Mouse (Mus musculus): ENCODE data around the gene Csde1.

Gene Csde1

DNA sequence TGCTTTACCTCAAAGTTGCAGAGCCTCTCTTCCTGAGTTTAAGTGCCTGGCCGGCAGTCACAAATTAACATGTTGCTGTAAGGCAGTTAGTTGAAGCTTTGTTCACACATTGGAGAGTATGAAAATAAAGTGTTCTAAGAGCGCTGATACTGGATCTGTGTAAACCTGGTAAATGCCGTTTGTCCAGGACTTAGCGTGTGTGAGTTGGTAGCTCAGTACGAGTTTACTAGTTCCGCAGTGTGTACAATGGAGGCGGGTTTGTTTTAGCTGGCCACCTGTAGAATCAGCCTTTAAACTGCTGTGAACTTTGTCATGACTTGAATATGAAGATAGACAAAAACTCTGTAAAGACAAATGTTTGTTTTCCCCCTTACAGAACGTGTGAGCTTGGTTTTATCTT is 46.7 kb downstream of the Csde1 start:
- DNase-seq: no peak

DNA sequence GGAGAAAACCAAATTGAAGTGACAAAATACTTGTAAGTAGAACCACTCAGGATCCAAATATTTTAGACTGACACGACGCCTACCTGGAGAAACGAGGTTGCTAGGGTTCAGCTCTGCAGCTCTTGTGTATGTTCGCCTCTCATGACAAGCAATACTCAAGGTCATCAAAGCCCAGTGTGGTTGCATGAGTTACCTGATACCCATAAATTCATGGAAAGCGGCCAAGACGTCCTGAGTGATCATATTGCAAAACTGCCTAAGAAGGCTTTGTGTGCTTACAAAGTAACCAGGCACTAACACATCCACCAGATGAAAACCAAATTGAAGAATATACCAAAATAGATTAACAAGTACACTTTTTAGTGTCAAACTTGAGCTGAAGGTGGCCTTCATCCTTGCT is 48.7 kb downstream of the Csde1 start:
- DNase-seq: no peak

DNA sequence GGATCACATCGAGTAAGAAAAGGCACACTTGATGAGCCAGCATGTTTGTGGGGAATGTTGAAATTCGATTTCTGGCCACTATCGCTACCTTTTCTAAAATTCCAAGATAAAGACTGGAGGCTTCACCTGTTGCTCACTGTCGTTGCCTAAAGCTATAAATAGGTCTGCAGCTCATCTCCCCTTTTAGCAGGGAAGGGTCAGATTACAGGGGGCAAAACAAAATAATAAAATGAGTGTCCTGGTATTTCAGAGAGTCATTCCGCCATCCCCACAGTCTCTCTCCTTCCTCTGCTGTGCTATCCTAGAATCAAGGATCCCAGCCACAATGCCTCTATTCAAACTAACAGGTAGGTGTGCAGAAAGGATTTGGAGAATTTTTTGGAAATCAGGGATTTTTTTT is 53.5 kb downstream of the Csde1 start, which contains the start of gene Ampd1:
Ampd1 (plus strand) TSS at position 244 of the 400 bp plus-strand sequence.
- no peak for DNase-seq

DNA sequence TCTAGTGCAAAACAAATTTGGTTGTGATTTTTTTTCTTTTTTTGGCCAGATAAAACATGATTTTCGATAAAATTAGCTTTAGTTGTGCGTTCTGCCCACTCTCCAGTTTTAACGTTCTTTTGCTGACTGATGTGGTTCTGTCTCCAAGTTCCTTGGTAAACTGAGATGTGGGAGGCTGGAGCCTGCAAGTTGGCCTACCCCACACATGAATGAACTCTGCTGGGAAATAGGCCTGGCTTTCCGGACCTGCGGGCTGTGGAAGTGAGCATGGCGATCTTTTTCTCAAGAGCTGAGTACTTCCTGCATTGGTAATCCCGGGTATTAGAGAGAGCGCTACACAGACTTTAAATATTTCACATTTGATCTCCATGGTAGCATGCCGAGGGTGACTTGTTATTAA is 55.6 kb downstream of the Csde1 start:
- DNase-seq: no peak

DNA sequence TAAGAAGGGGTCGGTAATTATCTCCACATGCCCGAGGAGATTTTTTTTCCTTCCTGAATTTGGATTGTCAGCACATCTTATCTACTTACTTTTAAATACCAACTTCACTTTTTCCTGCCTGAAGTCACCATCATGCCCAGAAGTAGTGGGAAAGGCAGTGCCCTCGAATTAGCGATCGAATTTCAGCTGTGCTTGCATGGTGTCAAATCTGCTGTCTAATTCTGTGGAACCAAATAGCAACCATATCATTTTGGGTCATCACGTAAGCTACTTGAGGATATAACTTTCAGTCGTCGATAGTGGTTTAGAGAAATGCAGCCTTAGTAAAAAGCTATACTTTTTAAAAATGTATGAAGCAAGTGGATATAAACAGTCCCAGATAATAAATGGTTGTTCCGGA is 56.2 kb downstream of the Csde1 start:
- DNase-seq: no peak

- DNase-seq: no peak
Observed at GRCm38 (mm10) chr3:103079301-103079700, 59.1 kb downstream of the Csde1 start.

DNA sequence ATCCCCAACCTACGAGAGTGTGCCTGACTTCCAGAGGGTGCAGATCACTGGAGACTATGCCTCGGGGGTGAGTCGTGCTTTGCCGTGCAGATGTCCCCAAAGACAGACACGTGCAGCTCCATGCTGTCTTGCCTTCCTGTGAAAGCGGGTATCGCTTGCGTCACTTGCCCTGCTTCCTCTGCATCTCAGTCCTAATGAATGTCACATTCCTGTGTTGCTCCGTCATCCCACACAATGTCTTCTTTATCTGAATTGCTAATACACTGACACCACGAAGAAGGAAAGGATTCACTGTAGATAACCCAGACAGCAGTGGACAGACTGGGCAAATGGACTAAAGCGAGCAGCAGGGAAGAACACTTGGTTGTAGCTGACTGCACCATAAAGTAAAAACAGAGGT is 60.8 kb downstream of the Csde1 start:
- DNase-seq: no peak

GRCm38 (mm10) chr3:103081861-103082453 is 61.7 kb downstream of the Csde1 start:
- DNase-seq: no peak

- DNase-seq: no peak
Observed at GRCm38 (mm10) chr3:103082761-103083160, 62.5 kb downstream of the Csde1 start.

- no peak for DNase-seq
Observed at GRCm38 (mm10) chr3:103085986-103086385, 65.8 kb downstream of the Csde1 start.

- DNase-seq: peak; percentile 55
Observed at GRCm38 (mm10) chr3:103091753-103092152, 71.5 kb downstream of the Csde1 start.

GRCm38 (mm10) chr3:103098662-103099061 is 78.4 kb downstream of the Csde1 start:
- DNase-seq: peak; percentile 18

DNA sequence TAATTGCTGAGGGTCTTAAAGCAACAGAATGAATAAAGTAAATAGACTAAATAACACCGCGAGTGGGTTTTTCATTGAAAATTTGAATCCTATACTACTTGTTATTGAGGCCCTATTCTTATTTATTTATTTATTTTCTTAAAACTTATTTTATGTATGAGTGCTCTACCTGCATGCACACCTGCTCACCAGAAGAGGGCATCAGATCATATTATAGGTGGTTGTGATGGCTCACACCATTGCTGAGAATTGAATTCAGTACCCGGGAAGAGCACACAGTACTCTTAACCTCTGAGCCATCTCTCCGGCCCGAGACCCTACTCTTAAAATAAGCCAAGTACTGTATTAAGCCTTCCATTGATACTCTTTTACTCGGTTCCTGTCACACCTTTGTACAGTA is 79.4 kb downstream of the Csde1 start:
- DNase-seq: no peak

DNA sequence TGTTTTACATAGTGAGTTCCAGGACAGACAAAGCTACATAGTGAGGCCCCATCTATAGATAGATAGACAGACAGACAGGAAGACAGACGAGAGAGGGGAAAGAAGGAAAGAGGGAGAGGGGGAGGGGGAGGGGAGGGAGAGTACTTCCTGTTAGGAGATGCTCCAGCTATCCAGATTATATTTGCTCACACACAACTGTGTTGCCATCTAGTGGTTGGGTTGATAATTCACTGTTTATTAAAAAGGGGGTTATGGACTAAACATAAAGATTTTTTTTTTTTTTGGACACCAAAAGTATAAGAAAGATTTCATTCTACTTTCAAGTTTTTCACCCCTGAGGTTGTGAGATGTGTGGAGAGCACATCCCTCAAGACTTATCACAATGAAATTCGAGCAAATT is 80.5 kb downstream of the Csde1 start:
- DNase-seq: no peak

DNA sequence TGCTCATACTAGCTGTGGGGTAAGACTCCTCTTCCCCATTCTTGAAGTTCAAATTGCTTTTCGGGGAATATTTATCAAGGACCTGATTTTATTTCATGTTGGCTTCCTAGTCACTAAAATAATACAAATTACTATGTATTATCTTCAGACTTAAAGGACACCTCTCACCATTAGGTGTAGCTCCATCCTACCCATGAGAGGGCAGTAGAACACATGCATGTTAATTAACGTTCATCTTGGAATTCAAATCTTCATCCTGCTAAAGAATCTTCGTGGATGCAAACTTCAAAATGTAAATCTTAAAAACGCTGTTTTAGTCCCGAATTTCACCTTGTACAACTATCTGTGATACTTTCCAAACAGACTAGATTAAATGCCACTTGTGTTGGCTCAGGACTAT is 81.0 kb downstream of the Csde1 start:
- DNase-seq: no peak

DNA sequence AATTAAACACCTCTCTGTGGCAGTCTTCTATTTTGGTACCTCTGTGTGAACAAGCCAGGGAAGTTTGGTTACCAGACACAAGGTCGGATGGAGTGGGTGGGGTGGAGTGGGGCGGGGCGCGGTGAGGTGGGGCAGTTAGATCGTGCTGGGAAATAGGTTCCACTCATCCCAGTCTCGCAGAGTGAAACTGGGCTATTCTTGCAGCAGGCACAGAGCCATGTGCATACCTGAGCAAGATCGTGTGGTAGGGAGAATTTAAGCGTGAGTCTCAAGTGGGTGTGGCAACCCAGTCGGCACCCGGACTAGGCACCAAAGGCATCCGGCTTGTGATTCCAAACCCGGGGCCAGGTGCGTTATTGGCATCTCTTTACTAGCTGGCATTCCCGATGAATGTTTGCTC is 81.7 kb downstream of the Csde1 start:
- DNase-seq: no peak

DNA sequence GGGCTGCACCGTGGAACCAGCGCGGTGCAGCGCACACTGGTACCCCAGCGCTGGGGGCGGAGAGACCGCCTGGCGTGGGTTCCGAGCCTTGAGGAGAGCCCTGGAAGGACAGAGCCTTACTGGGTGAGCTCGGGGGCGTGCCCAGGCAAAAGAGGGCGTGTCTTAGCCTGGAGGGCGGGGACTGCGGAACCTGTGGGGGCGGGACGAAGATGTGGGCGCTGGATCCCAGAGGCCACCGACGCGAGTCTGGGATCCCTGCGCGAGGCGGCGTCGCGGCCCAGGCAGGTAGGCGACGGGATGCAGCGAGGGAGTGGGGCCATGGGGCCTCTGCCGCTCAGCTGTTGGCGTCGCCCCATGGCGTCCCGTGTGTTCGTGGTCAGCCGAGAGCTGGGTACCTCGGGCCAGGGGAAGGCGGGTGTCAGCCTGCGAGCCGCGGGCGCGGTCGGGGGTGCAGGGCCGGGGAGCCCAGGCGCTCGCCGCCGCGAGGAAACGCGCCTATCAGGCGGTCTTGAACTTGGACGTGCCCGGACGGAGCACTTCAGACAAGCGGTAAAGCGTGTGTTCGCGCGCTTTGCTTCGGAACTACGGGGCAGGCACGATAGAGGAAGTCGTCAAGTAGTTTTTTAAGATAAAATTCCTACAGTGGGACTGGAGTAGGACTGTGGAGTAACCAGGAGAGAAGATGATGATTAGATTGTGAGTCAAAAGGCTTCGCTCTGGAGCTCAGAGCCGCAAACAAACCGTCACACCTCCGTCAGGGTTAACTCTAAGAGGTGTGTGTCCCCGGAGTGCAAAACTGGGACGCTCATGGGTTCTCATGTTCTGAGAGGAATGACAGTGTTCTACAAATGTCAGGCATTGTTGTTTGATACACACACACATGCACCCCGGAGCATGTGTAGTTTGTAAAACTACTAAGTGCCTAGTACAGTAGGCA is 82.5 kb downstream of the Csde1 start, which contains the start of gene Dennd2c:
Dennd2c (plus strand) TSS at position 151 of the 937 bp plus-strand sequence.
- peak; percentile 93 for DNase-seq
